Mouse (Mus musculus): Measurements from ENCODE around the gene Mrpl39. TPM values are rescaled to one million over a fixed set of nuclear protein-coding genes. Genes with fewer than 3 reads are reported as not detected.
A peak's percentile ranks its signal among the peaks of the same experiment; 100 is the strongest.

The Mrpl39 gene
- polyA plus RNA-seq, 1 experiment, result 6.3 TPM

DNA sequence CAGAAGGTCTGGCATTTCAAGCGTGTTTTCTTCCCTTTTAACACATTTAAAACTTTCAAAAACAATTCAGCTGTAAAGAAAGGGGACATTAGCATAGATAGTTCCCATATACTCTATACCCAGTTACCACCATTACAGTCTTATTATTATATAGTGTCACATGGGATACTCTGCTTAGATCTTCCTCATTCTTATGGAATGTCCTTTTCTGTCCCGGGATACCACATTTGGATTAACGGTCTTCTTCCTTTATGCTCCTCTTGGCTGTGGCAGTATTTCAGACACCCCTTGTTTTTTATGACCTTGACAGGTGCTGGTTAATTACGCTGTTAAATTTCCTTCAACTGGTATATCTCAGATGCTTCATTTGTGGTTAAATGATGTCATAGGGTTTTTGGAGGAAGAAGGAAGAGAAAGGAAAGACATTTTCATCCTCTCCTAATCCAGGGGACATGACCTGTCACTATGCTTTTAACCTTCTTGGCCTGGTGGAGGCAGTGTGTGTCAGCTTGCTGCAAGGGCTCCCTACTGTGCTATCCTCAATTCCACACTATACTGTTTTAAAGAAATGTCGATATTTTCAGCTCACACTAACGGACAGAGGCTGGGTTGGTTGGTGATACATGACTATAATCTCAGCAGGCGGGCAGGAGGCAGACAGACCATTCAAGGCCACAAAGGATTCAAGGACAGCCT is 40.7 kb upstream of the Mrpl39 start:
- WGBS, result 45% methylated on average over 7 of the region's 7 CpGs
- Histone ChIP-seq H3K27me3 (ENCODE audit: control insufficient read depth, insufficient read depth, low read length) (peaks cover 19% of the 10 kb centered on the region), H3K27ac (ENCODE audit: insufficient read depth, low read length) (no peak overlapping the region), H3K36me3 (ENCODE audit: control insufficient read depth, insufficient read depth, low read length) (no peaks in the 10 kb centered on the region), H3K4me3 (ENCODE audit: extremely low read depth, insufficient read depth, insufficient read length) (no peak overlapping the region), H3K4me1 (ENCODE audit: control insufficient read depth, insufficient read depth, insufficient read length) (peaks cover 5% of the 10 kb centered on the region; the same call in 1 of the 2 replicates)
- DNase-seq (ENCODE audit: low read depth in 1 of 2, low spot score in 2 of 2), result no peak
- TF ChIP-seq POLR2A (IDR thresholded peaks at IDR 0.05; ENCODE audit: low read depth, low read length) (no peak), CTCF (IDR thresholded peaks at IDR 0.05; ENCODE audit: extremely low read depth, insufficient read depth, insufficient read length, insufficient replicate concordance) (no peak)

DNA sequence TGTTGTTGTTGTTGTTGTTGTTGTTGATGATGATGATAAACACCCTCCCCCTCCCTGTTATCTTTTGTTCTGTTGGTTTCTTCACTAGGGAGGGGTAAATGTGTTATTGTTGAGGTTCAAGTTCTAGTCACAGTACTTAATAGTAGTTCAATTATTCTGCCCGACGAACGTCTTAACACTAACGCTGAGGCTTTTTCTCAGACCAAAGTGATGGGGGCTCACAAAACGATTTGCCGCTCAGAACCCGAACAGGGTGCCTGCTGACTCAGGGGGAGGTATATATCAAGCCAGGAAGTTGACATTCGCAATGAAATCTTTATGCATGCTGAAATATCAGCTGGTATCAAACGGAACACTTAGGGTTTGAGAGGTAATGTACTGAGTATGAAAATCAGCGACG is 39.8 kb upstream of the Mrpl39 start:
- Histone ChIP-seq H3K27me3 (ENCODE audit: control insufficient read depth, insufficient read depth, low read length) (peaks cover 19% of the 10 kb centered on the region), H3K36me3 (ENCODE audit: control insufficient read depth, insufficient read depth, low read length) (no peaks in the 10 kb centered on the region), H3K4me3 (ENCODE audit: extremely low read depth, insufficient read depth, insufficient read length) (no peak overlapping the region), H3K27ac (ENCODE audit: insufficient read depth, low read length) (no peak overlapping the region), H3K4me1 (ENCODE audit: control insufficient read depth, insufficient read depth, insufficient read length) (peaks cover 5% of the 10 kb centered on the region; the same call in 1 of the 2 replicates)
- TF ChIP-seq POLR2A (IDR thresholded peaks at IDR 0.05; ENCODE audit: low read depth, low read length) (no peak), CTCF (IDR thresholded peaks at IDR 0.05; ENCODE audit: extremely low read depth, insufficient read depth, insufficient read length, insufficient replicate concordance) (no peak)
- no peak for DNase-seq (ENCODE audit: low read depth in 1 of 2, low spot score in 2 of 2)
- 52% methylated on average over 11 of the region's 11 CpGs for WGBS

DNA sequence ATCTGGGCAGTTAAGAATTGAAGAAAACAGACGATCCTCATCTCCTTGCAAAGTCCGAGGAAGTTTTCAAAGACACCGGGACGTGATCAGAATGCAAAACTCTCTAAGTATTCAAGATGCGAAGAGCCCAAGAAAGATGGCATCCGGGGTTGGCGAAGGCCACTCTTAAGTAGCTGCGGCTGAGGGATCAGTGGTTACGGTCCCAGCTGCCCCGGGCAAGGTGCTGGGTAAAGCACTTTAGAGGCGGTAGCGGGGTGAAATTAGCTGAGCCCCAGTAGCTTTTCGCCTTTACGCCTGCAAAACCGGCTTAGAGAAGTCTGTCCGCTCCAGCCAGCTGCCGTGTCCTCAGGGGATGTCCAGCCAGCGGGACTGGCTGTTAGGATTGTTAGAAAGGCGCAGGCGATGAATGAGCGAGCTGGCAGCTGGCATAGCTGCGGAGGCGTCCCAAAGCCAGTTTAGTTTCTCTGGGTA is 39.3 kb upstream of the Mrpl39 start:
- no peak overlapping the region for H3K27ac ChIP-seq (ENCODE audit: insufficient read depth, low read length)
- peaks cover 5% of the 10 kb centered on the region; the same call in 1 of the 2 replicates for H3K4me1 ChIP-seq (ENCODE audit: control insufficient read depth, insufficient read depth, insufficient read length)
- DNase-seq (ENCODE audit: low read depth in 1 of 2, low spot score in 2 of 2), result no peak
- peaks cover 19% of the 10 kb centered on the region for H3K27me3 ChIP-seq (ENCODE audit: control insufficient read depth, insufficient read depth, low read length)
- TF ChIP-seq POLR2A (IDR thresholded peaks at IDR 0.05; ENCODE audit: low read depth, low read length) (no peak), CTCF (IDR thresholded peaks at IDR 0.05; ENCODE audit: extremely low read depth, insufficient read depth, insufficient read length, insufficient replicate concordance) (no peak)
- no peaks in the 10 kb centered on the region for H3K36me3 ChIP-seq (ENCODE audit: control insufficient read depth, insufficient read depth, low read length)
- WGBS, result 3% methylated on average over 23 of the region's 23 CpGs
- H3K4me3 ChIP-seq (ENCODE audit: extremely low read depth, insufficient read depth, insufficient read length), result peak overlapping the region; percentile 47

DNA sequence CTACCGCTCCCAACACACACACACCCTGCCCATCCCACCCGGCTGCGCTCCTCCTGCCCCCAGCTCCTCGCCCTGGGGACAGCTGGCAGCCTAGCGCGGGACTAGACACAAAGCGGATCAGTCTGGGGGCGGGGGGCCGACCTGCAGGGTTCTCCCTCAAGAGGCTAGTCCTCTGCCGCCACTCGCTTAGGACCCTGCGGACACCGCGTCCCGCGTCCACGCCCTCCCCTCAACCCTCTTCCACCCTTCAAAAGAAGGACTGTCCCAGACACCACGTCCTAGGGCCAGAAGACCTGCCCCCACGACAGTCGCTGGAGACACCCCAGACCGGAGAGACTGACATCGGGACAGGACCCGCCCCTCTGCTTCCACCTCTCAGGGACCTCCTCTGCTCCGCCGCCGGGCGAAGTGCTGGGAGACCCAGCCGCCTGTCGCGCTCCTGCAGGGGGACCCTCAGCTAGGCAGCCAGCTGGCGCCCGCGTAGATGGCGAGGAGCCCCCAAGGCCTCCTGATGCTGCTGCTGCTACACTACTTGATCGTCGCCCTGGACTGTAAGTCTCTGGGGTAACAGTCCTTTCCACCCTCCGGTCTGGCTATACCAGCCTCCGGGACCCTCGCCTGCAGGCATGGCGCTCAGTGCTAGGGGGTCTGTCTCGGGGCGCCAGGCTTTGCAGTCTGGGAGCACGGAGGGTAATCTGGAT is 38.6 kb upstream of the Mrpl39 start, which contains the start of gene Jam2:
Jam2 (plus strand) TSS at position 121 of the 701 bp plus-strand sequence.
- WGBS, result 2% methylated on average over 43 of the region's 43 CpGs
- Histone ChIP-seq H3K27ac (ENCODE audit: insufficient read depth, low read length) (peak within 1 kb of the TSS; percentile 50), H3K27me3 (ENCODE audit: control insufficient read depth, insufficient read depth, low read length) (peaks cover 19% of the 10 kb centered on the region), H3K36me3 (ENCODE audit: control insufficient read depth, insufficient read depth, low read length) (no peaks in the 10 kb centered on the region), H3K4me3 (ENCODE audit: extremely low read depth, insufficient read depth, insufficient read length) (peak within 1 kb of the TSS; percentile 47), H3K4me1 (ENCODE audit: control insufficient read depth, insufficient read depth, insufficient read length) (peaks cover 5% of the 10 kb centered on the region; the same call in 1 of the 2 replicates)
- TF ChIP-seq POLR2A (IDR thresholded peaks at IDR 0.05; ENCODE audit: low read depth, low read length) (no peak), CTCF (IDR thresholded peaks at IDR 0.05; ENCODE audit: extremely low read depth, insufficient read depth, insufficient read length, insufficient replicate concordance) (no peak)
- DNase-seq (ENCODE audit: low read depth in 1 of 2, low spot score in 2 of 2), result no peak

DNA sequence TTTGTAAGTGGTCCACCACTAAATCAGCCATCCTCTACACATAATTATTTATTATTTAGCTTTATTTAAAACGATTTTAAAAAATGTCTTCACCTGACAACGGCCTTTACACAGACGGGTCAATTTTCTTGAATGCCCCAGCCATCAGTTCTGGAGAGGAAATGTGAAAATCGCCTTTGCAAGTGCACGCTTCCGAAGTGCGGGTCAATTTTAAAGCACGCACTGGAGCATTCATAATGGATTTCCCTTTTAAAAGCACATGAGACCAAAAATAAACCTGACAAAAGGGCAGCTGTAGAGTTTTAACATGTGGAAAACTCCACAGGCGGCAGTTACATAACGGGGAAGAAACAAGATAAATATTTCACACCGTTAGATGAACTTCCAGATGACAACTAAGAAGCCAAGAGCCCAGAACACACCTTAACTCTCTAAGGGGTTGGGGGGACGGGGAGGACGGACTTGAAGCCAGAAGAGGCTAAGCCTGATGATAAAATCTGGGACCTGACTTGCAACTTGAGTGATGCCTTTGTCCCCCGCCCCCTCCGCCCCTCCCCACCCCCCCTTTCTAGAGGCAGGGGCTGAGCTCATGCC is 37.8 kb upstream of the Mrpl39 start:
- DNase-seq (ENCODE audit: low read depth in 1 of 2, low spot score in 2 of 2), result no peak
- Histone ChIP-seq H3K4me1 (ENCODE audit: control insufficient read depth, insufficient read depth, insufficient read length) (peaks cover 5% of the 10 kb centered on the region; the same call in 1 of the 2 replicates), H3K27me3 (ENCODE audit: control insufficient read depth, insufficient read depth, low read length) (peaks cover 19% of the 10 kb centered on the region), H3K27ac (ENCODE audit: insufficient read depth, low read length) (no peak overlapping the region), H3K4me3 (ENCODE audit: extremely low read depth, insufficient read depth, insufficient read length) (no peak overlapping the region; the same call in 1 of the 2 replicates), H3K36me3 (ENCODE audit: control insufficient read depth, insufficient read depth, low read length) (no peaks in the 10 kb centered on the region)
- no peak for TF ChIP-seq CTCF (IDR thresholded peaks at IDR 0.05; ENCODE audit: extremely low read depth, insufficient read depth, insufficient read length, insufficient replicate concordance)
- WGBS, result 5% methylated on average over 15 of the region's 15 CpGs

- no peak for DNase-seq (ENCODE audit: low read depth in 1 of 2, low spot score in 2 of 2)
- Histone ChIP-seq H3K27ac (ENCODE audit: insufficient read depth, low read length) (no peak overlapping the region), H3K4me1 (ENCODE audit: control insufficient read depth, insufficient read depth, insufficient read length) (peaks cover 5% of the 10 kb centered on the region; the same call in 1 of the 2 replicates), H3K27me3 (ENCODE audit: control insufficient read depth, insufficient read depth, low read length) (peaks cover 19% of the 10 kb centered on the region), H3K4me3 (ENCODE audit: extremely low read depth, insufficient read depth, insufficient read length) (no peak overlapping the region), H3K36me3 (ENCODE audit: control insufficient read depth, insufficient read depth, low read length) (no peaks in the 10 kb centered on the region)
- no peak for TF ChIP-seq CTCF (IDR thresholded peaks at IDR 0.05; ENCODE audit: extremely low read depth, insufficient read depth, insufficient read length, insufficient replicate concordance)
- no peak for TF ChIP-seq POLR2A (IDR thresholded peaks at IDR 0.05; ENCODE audit: low read depth, low read length)
- WGBS, result 56% methylated on average over 8 of the region's 8 CpGs
Observed at GRCm38 (mm10) chr16:84772496-84773267, 37.1 kb upstream of the Mrpl39 start.

Measured in spleen, adult 2 months (tissue).